Mouse (Mus musculus) erythroid progenitor cell, adult 5-6 weeks (primary cell): ENCODE results near the gene Rab11a. TPM values are rescaled to one million over a fixed set of nuclear protein-coding genes. Genes with fewer than 3 reads are reported as not detected.

Experiments used
- ATAC-seq: replicated peaks from 2 replicates; pipeline ENCODE4 v1.8.0; 2016; ENCODE audit warnings: moderate number of reproducible peaks, mild to moderate bottlenecking, moderate TSS enrichment, inconsistent platforms; ENCODE audit not compliant: poor library complexity, low FRiP score, severe bottlenecking
- total RNA-seq, 2 experiments: library from RNA; stranded (forward) in 1 of 2; stranded (reverse) in 1 of 2; fragments of 150-400 nt in 1 of 2; fragments of 186-747, 209-891 nt in 1 of 2; gene quantifications; 2 replicates each; pipeline versions ENCODE4 v1.2.3 to v1.2.4; 2015 to 2017; ENCODE audit warnings: low replicate concordance in 2 of 2

Gene Rab11a
- total RNA-seq (2015; ENCODE audit: low replicate concordance): 127 and 143 TPM in 2 replicates
- 68.2 and 92.5 TPM in 2 replicates for total RNA-seq (2017; ENCODE audit: low replicate concordance)

GRCm38 (mm10) chr9:64737406-64738201 is at the start of gene Rab11a:
Rab11a (minus strand) TSS chr9:64737758.
- ATAC-seq: peak; percentile 95

GRCm38 (mm10) chr9:64786216-64786905 is 48.8 kb upstream of the Rab11a start:
- no peak for ATAC-seq

GRCm38 (mm10) chr9:64784841-64785240 is 47.3 kb upstream of the Rab11a start:
- peak; percentile 95 for ATAC-seq

DNA sequence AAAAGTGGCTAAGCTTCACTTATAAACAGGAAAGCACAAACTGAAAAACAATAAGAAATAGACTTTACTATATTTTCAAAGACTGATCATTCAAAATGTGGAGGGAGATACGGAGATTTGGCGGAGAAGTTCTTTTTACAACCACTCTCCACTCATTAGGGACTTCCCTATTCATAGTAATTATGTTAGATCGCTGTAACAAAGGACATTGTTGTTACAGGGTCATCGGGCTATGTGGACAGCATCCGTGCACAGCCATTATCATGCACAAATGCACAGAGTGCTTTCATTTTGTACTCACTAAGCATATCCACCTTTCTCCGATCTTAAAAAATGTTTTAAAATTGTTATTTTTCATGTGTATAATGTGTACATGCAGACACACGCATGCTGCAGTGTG is 46.0 kb upstream of the Rab11a start:
- no peak for ATAC-seq

DNA sequence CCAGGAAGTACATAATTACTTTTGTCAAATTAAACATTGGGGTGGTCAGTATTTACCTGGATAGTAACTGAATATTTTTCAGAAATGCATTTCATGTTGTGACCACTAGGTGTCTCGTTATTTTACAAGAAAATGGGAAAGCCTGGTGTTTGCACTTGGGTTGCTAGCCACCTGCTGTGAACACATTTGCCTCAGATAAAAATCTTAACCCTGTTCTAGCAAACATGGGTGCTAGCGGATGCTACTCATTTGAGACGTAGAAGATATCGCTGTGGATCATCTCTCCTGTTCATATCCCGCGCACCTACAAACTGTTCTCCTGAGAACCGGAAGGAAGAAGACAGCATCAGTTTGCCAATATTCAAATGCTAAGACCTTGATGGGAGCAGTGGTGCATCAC is 42.1 kb upstream of the Rab11a start:
- peak; percentile 81 for ATAC-seq

DNA sequence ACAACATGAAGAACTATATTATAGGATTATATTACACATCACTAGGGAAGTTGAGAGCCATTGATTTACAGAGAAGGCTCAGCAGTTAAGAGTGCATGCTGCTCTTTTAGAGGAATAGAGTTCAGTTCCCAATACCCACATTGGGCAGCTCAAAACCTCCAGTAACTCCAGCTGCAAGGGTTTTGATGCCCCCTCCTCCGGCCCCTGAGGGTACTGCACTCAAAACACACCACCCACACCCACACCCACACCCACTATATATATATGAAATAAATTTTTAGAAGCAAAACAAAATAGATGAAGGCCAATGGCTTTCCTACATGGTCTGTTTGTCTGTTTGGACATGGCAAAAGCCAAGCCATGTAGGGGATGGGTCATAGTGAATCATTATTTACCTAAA is 40.6 kb upstream of the Rab11a start:
- no peak for ATAC-seq

DNA sequence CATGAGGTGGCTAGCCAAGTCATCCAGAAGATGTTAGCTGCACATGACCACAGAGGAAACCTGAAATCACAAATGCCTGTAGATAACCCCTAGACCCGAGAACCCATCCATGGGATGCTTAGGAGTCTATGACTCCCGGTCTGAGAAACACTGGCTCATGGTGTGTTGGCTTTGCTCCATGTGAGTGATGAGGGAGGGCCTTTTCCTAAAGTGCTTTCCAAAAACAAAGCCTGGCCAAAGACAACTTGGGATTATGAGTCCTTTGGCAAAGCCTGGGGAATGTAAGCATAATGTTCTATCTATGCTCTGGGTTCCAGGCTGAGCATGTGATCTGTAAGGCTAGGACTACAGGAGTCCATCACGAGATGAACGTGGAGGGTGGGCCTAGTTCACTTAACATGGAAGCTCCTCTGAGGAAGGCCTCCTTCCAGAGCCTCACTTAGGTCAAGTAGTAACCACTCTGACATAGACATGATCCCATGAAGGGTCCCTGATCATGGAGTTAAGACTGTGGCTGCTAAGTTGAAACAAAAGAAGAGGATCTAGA is 40.0 kb upstream of the Rab11a start:
- no peak for ATAC-seq

- no peak for ATAC-seq
These were observed 37.9 kb upstream of the Rab11a start for GRCm38 (mm10) chr9:64775491-64775890.

DNA sequence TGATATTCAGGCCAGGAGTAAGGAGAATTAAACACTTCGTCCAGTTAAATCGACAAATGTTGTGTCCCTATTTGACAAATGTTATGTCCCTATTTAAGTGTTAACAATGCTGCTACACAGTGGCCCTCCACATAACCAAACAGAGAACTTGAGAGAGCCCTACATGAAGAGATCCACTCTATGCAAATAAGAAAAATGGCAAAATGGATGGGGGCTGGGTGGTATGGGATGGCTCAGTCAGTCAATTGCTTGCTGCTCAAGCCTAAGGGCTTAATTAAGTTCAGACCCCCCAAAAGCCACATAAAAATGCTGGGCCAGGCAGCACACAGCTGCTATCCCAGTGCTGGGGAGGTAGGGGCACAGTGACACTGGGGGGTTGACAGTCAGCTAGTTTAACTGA is 37.3 kb upstream of the Rab11a start:
- ATAC-seq: no peak

DNA sequence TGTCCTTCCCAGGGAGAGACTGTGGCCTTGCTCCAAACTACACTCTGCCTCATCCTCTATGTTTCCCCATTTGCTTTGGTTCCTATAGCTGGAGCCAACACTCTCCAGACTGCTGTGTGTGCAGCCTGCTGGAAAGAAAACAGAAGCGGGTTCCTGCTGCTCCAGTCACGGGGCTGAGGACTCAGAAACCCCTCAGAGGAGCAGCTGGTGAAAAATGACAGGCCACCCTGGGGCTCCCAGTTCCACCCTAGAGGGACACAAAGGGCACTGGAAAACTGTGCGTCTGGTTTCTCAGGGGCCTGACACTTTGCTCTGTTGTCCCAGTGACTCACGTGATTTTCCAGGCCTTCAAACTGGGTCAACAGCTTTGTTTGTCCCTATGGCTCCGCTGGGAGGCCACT is 36.9 kb upstream of the Rab11a start:
- no peak for ATAC-seq

DNA sequence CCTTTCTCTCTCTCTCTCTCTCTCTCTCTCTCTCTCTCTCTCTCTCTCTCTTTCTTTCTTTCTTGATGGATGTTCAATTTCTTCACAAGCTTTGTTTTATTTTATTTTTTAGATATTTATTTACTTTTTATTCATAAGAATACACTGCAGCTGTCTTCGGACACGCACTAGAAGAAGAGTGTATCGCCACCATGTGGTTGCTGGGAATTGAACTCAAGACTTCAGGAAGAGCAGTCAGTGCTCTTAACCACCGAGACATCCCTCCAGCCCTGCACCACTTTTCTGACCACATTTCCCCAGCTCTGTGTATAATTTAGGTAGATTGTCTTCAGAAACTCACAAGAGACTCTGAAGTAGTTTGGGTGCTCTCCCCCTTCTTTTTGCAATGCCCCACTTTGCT is 36.4 kb upstream of the Rab11a start:
- ATAC-seq: no peak

DNA sequence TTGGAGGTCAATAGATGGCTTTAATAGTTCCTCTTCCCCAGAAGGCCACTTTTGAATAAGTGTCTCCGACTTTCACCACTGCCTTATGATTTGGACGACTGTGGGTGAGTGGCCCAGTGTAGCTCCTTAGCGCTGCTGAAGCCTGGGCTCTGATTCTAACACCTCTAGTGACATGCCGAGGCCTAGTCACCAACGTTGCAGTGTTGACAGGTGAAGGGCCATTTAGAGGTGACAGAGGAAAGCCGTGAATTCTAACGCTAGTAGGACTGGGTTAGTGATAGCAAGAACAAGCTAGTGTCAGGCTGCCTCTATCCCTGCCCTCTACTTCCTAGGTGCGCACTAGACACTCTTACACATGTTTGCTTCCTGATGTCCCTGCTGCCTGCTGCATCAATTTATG is 35.7 kb upstream of the Rab11a start:
- ATAC-seq: no peak

DNA sequence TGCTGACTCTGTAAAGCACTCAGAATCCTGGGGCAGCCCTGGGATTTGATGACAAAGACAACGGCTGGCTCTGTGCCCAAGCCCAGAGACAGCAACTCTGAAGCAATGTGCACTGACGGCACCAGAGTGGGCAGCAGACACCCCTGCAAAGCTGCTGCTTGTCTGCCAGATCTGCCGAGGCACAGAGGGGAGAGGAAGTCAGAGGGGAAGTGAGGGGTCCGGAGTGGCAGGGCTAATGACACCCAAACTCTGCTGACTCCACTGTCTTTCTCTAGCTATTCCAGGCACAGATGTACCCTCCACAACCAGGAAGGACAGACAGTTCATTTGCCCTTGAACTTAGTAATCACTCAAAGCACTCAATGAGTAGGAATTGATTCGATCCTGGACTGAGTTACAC is 33.7 kb upstream of the Rab11a start:
- ATAC-seq: no peak

GRCm38 (mm10) chr9:64770411-64770849 is 32.9 kb upstream of the Rab11a start:
- ATAC-seq: no peak

DNA sequence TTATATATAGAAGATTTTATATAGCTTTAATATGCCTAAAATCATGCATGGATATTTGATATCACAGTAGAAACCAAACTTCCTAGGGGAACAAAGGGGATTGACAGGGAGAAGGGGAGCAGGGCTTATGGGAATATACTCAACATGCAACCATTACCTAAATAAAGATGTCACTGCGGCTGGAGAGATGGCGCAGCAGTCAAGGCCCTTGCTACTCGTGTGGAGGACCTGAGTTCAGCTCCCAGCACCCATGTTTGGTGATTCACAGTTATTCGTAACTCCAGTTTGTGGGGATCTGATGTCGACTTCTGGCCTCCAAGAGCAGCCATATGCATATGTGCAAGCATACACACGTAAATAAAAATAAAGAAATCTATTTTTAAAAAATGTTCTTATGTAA is 32.4 kb upstream of the Rab11a start:
- ATAC-seq: no peak

- no peak for ATAC-seq
These were observed 31.6 kb upstream of the Rab11a start for GRCm38 (mm10) chr9:64769066-64769695.

GRCm38 (mm10) chr9:64767796-64768195 is 30.2 kb upstream of the Rab11a start:
- ATAC-seq: no peak

GRCm38 (mm10) chr9:64766136-64766535 is 28.6 kb upstream of the Rab11a start:
- ATAC-seq: no peak

DNA sequence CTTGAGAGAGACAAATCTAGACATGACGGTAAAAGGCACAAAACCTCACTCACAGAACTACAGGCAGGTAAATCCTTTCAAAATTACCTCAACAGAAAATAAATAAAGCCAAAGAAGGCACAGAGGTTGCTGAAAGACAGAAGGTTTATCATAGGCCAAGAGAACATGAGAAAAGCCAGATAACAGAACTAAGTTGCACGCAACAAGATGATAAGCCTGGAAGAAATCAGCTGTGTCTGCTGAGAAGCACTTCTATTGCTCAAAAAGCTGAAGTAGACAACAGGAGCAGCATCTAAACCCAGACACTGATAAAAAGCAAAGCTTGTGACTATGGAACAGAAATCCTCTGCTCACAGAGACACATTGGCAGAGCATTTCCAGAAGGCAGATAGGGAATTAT is 27.3 kb upstream of the Rab11a start:
- ATAC-seq: no peak

GRCm38 (mm10) chr9:64758052-64758451 is 20.5 kb upstream of the Rab11a start:
- ATAC-seq: no peak

DNA sequence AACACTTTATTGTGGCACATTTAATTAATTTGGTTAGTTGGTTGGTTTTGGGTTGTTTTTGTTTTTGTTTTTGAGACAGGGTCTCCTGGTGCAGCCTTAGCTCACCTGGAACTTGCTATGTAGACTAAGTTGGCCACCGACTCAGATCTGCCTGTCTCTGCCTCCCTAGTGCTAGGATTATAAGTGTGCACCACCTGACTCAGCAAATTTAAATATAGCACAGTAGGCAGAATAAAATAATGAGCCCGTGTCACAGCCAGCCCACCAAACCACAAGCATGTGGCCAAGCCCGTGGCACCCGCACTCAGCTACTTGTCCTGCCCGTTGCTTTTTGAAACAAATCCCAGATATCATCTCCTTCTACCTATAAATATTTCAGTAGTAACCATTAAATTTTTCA is 15.0 kb upstream of the Rab11a start:
- no peak for ATAC-seq
